Mouse (Mus musculus) liver, postnatal 0 days (tissue): ENCODE data around the gene Olfr678. TPM values are rescaled to one million over a fixed set of nuclear protein-coding genes. Genes with fewer than 3 reads are reported as not detected.
A peak's percentile ranks its signal among the peaks of the same experiment; 100 is the strongest.
"Not testable (repeated sequence)": the region's sequence is repeated elsewhere in the genome, so short reads cannot be mapped to it uniquely, and the experiment has no call there.

Experiments
- ATAC-seq: fragments of 200-750 bp; cut with Nextera tagmentation; 2 replicates; pipeline ENCODE4 v1.8.0; 2017; ENCODE audit warnings: mild to moderate bottlenecking, moderate library complexity
- DNase-seq: peaks from one replicate; pipeline ENCODE4 v3.0.0-alpha.2; 2016
- H3K27ac ChIP-seq: fragments of 300-500 bp; sonication (generic); 2 replicates; pipeline ENCODE4 v1.5.1; 2014; ENCODE audit warnings: antibody characterized with exemption, moderate library complexity, mild to moderate bottlenecking, low read depth
- H3K27me3 ChIP-seq: fragments of 300-500 bp; sonication (generic); 2 replicates; pipeline ENCODE4 v1.6.1; 2014; ENCODE audit warnings: low read length, control low read depth, mixed read lengths; ENCODE audit not compliant: insufficient read depth
- H3K36me3 ChIP-seq: fragments of 300-500 bp; sonication (generic); replicated peaks from 2 replicates; pipeline ENCODE4 v1.6.1; 2014; ENCODE audit warnings: mild to moderate bottlenecking, control low read depth, low read length, moderate library complexity, mixed read lengths; ENCODE audit not compliant: insufficient read depth
- H3K4me1 ChIP-seq: fragments of 300-500 bp; sonication (generic); 2 replicates; pipeline ENCODE4 v1.6.1; 2014; ENCODE audit warnings: antibody characterized with exemption, mild to moderate bottlenecking, control low read depth; ENCODE audit not compliant: insufficient read depth
- H3K4me2 ChIP-seq: fragments of 300-500 bp; sonication (generic); 2 replicates; pipeline ENCODE4 v1.6.1; 2014; ENCODE audit warnings: low read depth, mild to moderate bottlenecking, low read length, moderate library complexity, mixed read lengths
- H3K4me3 ChIP-seq: fragments of 300-500 bp; sonication (generic); 2 replicates; pipeline ENCODE4 v1.5.1; 2014; ENCODE audit warnings: low read depth, low read length
- H3K9ac ChIP-seq: fragments of 300-500 bp; sonication (generic); replicated peaks from 2 replicates; pipeline ENCODE4 v1.6.1; 2014; ENCODE audit warnings: mild to moderate bottlenecking, moderate library complexity
- H3K9me3 ChIP-seq: fragments of 300-500 bp; sonication (generic); 2 replicates; pipeline ENCODE4 v1.6.1; 2016; ENCODE audit warnings: mild to moderate bottlenecking, control low read depth, low read length, mixed read lengths
- CTCF ChIP-seq: sonication (generic); IDR thresholded peaks from 2 replicates; pipeline ENCODE4 v1.5.1; 2016; ENCODE audit warnings: antibody characterized with exemption, low read depth
- EP300 ChIP-seq: IDR thresholded peaks from 2 replicates; pipeline ENCODE4 v1.6.1; 2016; ENCODE audit warnings: antibody characterized with exemption, low read depth, mild to moderate bottlenecking
- WGBS: fragments of 180-500 bp; shearing (Covaris S2); extraction: QIAGEN DNeasy Blood & Tissue Kit; methylation state at CpG from one replicate; pipeline ENCODE4 v1.1.7; 2014; ENCODE audit not compliant: insufficient replicate concordance; 5-methylcytosine and 5-hydroxymethylcytosine counted together
- polyA plus RNA-seq: library from polyadenylated mRNA; unstranded; fragments of >200 nt; fragmentation: Nextera tagmentation; extraction: Ambion mirVana; gene quantifications from 2 replicates; pipeline ENCODE4 v1.2.1, GENCODE M21; 2015

The Olfr678 gene
- polyA plus RNA-seq: not detected in 2 replicates

- DNase-seq (no peak), ATAC-seq (no peak)
- H3K27me3 ChIP-seq: no peaks in the 10 kb centered on the region
- no peak within 1 kb of the TSS for H3K9ac ChIP-seq
- no peak within 1 kb of the TSS for H3K4me3 ChIP-seq
- H3K4me2 ChIP-seq: no peak within 1 kb of the TSS
- 79% methylated on average over 1 of the region's 1 CpGs for WGBS
- H3K36me3 ChIP-seq: no peaks in the 10 kb centered on the region
- no peak within 1 kb of the TSS for H3K27ac ChIP-seq
- TF ChIP-seq CTCF: no peak
- TF ChIP-seq EP300: no peak
- no peaks in the 10 kb centered on the region for H3K4me1 ChIP-seq
- no peaks in the 10 kb centered on the region for H3K9me3 ChIP-seq
These were observed at the start of gene Olfr678 for GRCm38 (mm10) chr7:105064175-105064574. TSS of gene Olfr678 (plus strand) at chr7:105064475.

- no peak overlapping the region for H3K9ac ChIP-seq
- WGBS: 80% methylated on average over 1 of the region's 1 CpGs
- H3K4me1 ChIP-seq: no peaks in the 10 kb centered on the region
- DNase-seq: no peak
- TF ChIP-seq EP300 (no peak), CTCF (peak; percentile 39)
- H3K4me2 ChIP-seq: no peak overlapping the region
- no peaks in the 10 kb centered on the region for H3K27me3 ChIP-seq
- H3K9me3 ChIP-seq: no peaks in the 10 kb centered on the region
- no peaks in the 10 kb centered on the region for H3K36me3 ChIP-seq
- H3K27ac ChIP-seq: no peak overlapping the region
- no peak for ATAC-seq
- no peak overlapping the region for H3K4me3 ChIP-seq
These were observed 41.7 kb upstream of the Olfr678 start for GRCm38 (mm10) chr7:105022530-105022929.

GRCm38 (mm10) chr7:105028360-105028759 is 35.9 kb upstream of the Olfr678 start, which contains the start of gene Olfr675:
TSS of gene Olfr675 (minus strand) at chr7:105028460.
- H3K36me3 ChIP-seq: no peaks in the 10 kb centered on the region
- no peaks in the 10 kb centered on the region for H3K4me1 ChIP-seq
- H3K4me2 ChIP-seq: no peak within 1 kb of the TSS
- H3K27ac ChIP-seq: no peak within 1 kb of the TSS
- TF ChIP-seq EP300 (no peak), CTCF (no peak)
- H3K9me3 ChIP-seq: no peaks in the 10 kb centered on the region
- WGBS: 74% methylated on average over 1 of the region's 1 CpGs
- ATAC-seq (no peak), DNase-seq (no peak)
- no peak within 1 kb of the TSS for H3K4me3 ChIP-seq
- no peak within 1 kb of the TSS for H3K9ac ChIP-seq
- no peaks in the 10 kb centered on the region for H3K27me3 ChIP-seq

- Histone ChIP-seq H3K9ac (no peak within 1 kb of the TSS), H3K4me1 (no peaks in the 10 kb centered on the region), H3K4me3 (no peak within 1 kb of the TSS), H3K4me2 (no peak within 1 kb of the TSS), H3K27me3 (no peaks in the 10 kb centered on the region), H3K27ac (no peak within 1 kb of the TSS), H3K36me3 (no peaks in the 10 kb centered on the region), H3K9me3 (no peaks in the 10 kb centered on the region)
- TF ChIP-seq EP300: no peak
- TF ChIP-seq CTCF: no peak
- ATAC-seq: no peak
- DNase-seq: no peak
These were observed 31.9 kb upstream of the Olfr678 start, which contains the start of gene Olfr676 for GRCm38 (mm10) chr7:105032398-105032797. TSS of gene Olfr676 (plus strand) at chr7:105032698.

- H3K36me3 ChIP-seq, H3K9ac ChIP-seq, H3K27ac ChIP-seq, H3K4me1 ChIP-seq, DNase-seq, ATAC-seq, H3K27me3 ChIP-seq, H3K4me2 ChIP-seq, H3K9me3 ChIP-seq, H3K4me3 ChIP-seq: not testable (repeated sequence)
- WGBS: 49% methylated on average over 5 of the region's 5 CpGs
These were observed 30.4 kb upstream of the Olfr678 start for GRCm38 (mm10) chr7:105033836-105034235.

- H3K4me2 ChIP-seq: no peak overlapping the region
- H3K9me3 ChIP-seq: no peaks in the 10 kb centered on the region
- no peak overlapping the region for H3K9ac ChIP-seq
- H3K4me1 ChIP-seq: no peaks in the 10 kb centered on the region
- ATAC-seq (no peak), DNase-seq (no peak)
- H3K36me3 ChIP-seq: no peaks in the 10 kb centered on the region
- no peak overlapping the region for H3K4me3 ChIP-seq
- H3K27me3 ChIP-seq: no peaks in the 10 kb centered on the region
- TF ChIP-seq EP300 (no peak), CTCF (no peak)
- H3K27ac ChIP-seq: no peak overlapping the region
These were observed 5.3 kb upstream of the Olfr678 start for GRCm38 (mm10) chr7:105058951-105059350.

- H3K27ac ChIP-seq: no peak within 1 kb of the TSS
- H3K4me2 ChIP-seq: no peak within 1 kb of the TSS
- 39% methylated on average over 1 of the region's 1 CpGs for WGBS
- DNase-seq: no peak
- H3K27me3 ChIP-seq: no peaks in the 10 kb centered on the region
- no peak for ATAC-seq
- TF ChIP-seq EP300 (no peak), CTCF (no peak)
- H3K4me3 ChIP-seq: no peak within 1 kb of the TSS
- no peaks in the 10 kb centered on the region for H3K36me3 ChIP-seq
- no peaks in the 10 kb centered on the region for H3K9me3 ChIP-seq
- no peak within 1 kb of the TSS for H3K9ac ChIP-seq
- H3K4me1 ChIP-seq: no peaks in the 10 kb centered on the region
These were observed 16.6 kb downstream of the Olfr678 start, which contains the start of gene Olfr679 for GRCm38 (mm10) chr7:105080905-105081304. TSS of gene Olfr679 (plus strand) at chr7:105081205.

GRCm38 (mm10) chr7:105092717-105093116 is 28.4 kb downstream of the Olfr678 start, which contains the start of gene Olfr680-ps1:
TSS of gene Olfr680-ps1 (minus strand) at chr7:105092817.
- H3K9me3 ChIP-seq, H3K36me3 ChIP-seq, H3K27ac ChIP-seq, H3K9ac ChIP-seq, ATAC-seq, H3K4me1 ChIP-seq, DNase-seq, H3K27me3 ChIP-seq, H3K4me3 ChIP-seq, H3K4me2 ChIP-seq: not testable (repeated sequence)
